Mouse (Mus musculus) T-helper 1 cell (primary cell): ENCODE data around the gene Dct.

Source experiments
- in situ Hi-C: fragments of 300-600 bp; cut with MboI, MseI; formaldehyde crosslinking; loops from one replicate; pipeline ENCODE4 v1.15.1; 2025; ENCODE audit warnings: high pct_unique_total_duplicates

Gene Dct

GRCm38 (mm10) chr14:118051975-118052630 lies at the start of gene Dct:
Dct (minus strand) TSS chr14:118052244.
- in situ Hi-C loops, result no loop called here

GRCm38 (mm10) chr14:118101227-118101990 lies 49.4 kb upstream of the Dct start:
- in situ Hi-C loops, result no loop called here

GRCm38 (mm10) chr14:118098265-118098664 lies 46.2 kb upstream of the Dct start:
- in situ Hi-C loops, result no loop called here

- in situ Hi-C loops, result no loop called here
These were observed 37.9 kb upstream of the Dct start for GRCm38 (mm10) chr14:118089806-118090392.

GRCm38 (mm10) chr14:118089215-118089805 lies 37.3 kb upstream of the Dct start:
- in situ Hi-C loops, result no loop called here

- in situ Hi-C loops, result no loop called here
These were observed 36.6 kb upstream of the Dct start for GRCm38 (mm10) chr14:118088437-118089207.

- in situ Hi-C loops, result no loop called here
These were observed 34.4 kb upstream of the Dct start for GRCm38 (mm10) chr14:118086271-118087035.

GRCm38 (mm10) chr14:118083851-118084250 lies 31.8 kb upstream of the Dct start:
- in situ Hi-C loops, result no loop called here

- in situ Hi-C loops, result no loop called here
These were observed 28.6 kb upstream of the Dct start for GRCm38 (mm10) chr14:118080606-118081005.

- in situ Hi-C loops, result no loop called here
These were observed 18.1 kb upstream of the Dct start for GRCm38 (mm10) chr14:118070100-118070499.

GRCm38 (mm10) chr14:118069439-118070079 lies 17.5 kb upstream of the Dct start:
- in situ Hi-C loops, result no loop called here

- in situ Hi-C loops, result no loop called here
These were observed 9.9 kb upstream of the Dct start for GRCm38 (mm10) chr14:118061766-118062432.

- in situ Hi-C loops, result no loop called here
These were observed 6.5 kb upstream of the Dct start for GRCm38 (mm10) chr14:118058581-118058886.

- in situ Hi-C loops, result no loop called here
These were observed 5.9 kb upstream of the Dct start for GRCm38 (mm10) chr14:118057696-118058580.

- in situ Hi-C loops, result no loop called here
These were observed 726 bp upstream of the Dct start for GRCm38 (mm10) chr14:118052770-118053169.

- in situ Hi-C loops, result no loop called here
These were observed 648 bp downstream of the Dct start for GRCm38 (mm10) chr14:118051396-118051795.

GRCm38 (mm10) chr14:118050990-118051389 lies 1.1 kb downstream of the Dct start:
- in situ Hi-C loops, result no loop called here

GRCm38 (mm10) chr14:118050431-118050830 lies 1.6 kb downstream of the Dct start:
- in situ Hi-C loops, result no loop called here

- in situ Hi-C loops, result no loop called here
These were observed 2.3 kb downstream of the Dct start for GRCm38 (mm10) chr14:118049648-118050238.
